Mouse (Mus musculus): ENCODE data around the gene Otud4.

DNA sequence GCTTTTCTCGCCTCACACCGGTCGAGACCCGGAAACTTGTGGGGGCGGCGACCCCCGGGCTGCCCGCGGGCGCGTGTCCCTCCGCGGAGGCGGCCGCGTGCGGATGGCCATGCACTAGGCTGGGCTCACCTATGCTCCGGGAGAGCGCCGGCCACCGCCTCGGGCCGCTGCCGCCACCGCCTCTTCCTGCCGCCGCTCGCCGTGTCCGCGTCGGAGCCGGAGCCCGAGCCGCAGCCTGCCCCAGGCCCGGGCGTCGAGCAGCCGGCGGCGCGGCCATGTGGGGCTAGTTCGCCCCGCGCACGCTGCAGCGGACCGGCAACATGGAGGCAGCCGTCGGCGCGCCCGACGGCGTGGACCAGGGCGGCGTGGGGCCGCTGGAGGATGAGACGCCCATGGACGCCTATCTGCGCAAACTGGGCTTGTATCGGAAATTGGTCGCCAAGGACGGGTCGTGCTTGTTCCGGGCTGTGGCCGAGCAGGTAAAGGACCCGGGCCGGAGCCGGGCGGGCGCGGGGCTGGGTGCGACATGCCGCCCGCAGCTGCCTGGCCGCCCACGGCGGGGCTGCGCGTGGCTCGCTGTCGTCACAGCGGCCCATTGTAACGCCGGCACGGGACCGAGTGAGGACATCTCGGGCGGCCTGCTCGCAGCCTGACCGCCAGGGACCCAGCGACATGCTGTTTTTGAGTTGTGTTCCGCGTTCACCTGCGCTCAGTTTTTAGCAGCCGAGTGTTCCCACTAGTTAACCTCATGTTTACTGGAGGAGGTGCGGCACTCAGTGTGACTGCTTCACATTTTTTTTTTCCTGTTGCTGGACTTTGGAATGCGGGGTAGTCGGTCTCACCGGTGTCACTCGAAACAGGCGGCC, at the start of gene Otud4:
- no peak for TF ChIP-seq NELFE (IDR thresholded peaks at IDR 0.05; ENCODE audit: low read depth, low read length)
- no peak; the same call in 1 of the 2 replicates for TF ChIP-seq ZMIZ1 (IDR thresholded peaks at IDR 0.05; ENCODE audit: low read depth, low read length)
- TF ChIP-seq CTCF (IDR thresholded peaks at IDR 0.05 in 2 of 3, conservative IDR thresholded peaks at IDR 0.05 in 1 of 3; ENCODE audit: control insufficient read depth in 1 of 3, insufficient read depth in 1 of 3, low read depth in 2 of 3, low read length in 3 of 3, poor library complexity in 1 of 3, severe bottlenecking in 1 of 3): no peak
- TF ChIP-seq GATA1 (IDR thresholded peaks at IDR 0.05; ENCODE audit: low read depth, low read length): no peak
- no peak for TF ChIP-seq ZC3H11A (IDR thresholded peaks at IDR 0.05; ENCODE audit: low read depth, low read length)
- peak in 1 of 2 experiments; percentile 15; a peak in 1 of 4 replicates for TF ChIP-seq POLR2A (IDR thresholded peaks at IDR 0.05; ENCODE audit: control insufficient read depth in 1 of 2, insufficient read depth in 1 of 2, low read depth in 1 of 2, low read length in 2 of 2, poor library complexity in 1 of 2)

Data from MEL (cell line).